Mouse (Mus musculus): Measurements from ENCODE around the gene Tex44.

DNA sequence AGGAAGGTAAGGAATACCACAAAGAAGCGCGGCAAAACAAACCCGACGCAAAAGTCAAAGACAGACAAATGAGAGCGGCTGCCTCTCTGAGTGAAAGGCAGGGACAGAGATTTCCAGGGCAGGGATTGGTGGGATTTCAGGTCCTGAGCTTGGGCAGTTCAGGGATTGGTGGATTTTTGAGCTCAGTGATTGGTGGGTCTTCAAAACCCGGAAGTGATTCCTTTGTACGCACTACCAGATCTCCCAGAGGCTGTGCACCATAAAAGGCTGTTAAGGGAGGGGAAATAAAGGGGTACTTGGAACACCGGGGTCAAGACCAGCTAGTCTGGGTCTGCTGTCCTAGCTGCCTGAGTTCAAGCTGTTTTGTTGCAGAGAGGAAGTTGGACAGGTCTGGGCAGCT lies 41.3 kb downstream of the Tex44 start:
- TF ChIP-seq CTCF (IDR thresholded peaks at IDR 0.05; ENCODE audit: control insufficient read depth, insufficient read depth, insufficient read length) (no peak), MYOG (IDR thresholded peaks at IDR 0.05; ENCODE audit: control insufficient read depth, extremely low read depth, insufficient read length) (no peak), MYOD1 (IDR thresholded peaks at IDR 0.05; ENCODE audit: control insufficient read depth, insufficient read length, low read depth) (no peak), FOSL1 (IDR thresholded peaks at IDR 0.05; ENCODE audit: insufficient read depth, low read length, poor library complexity, severe bottlenecking) (no peak), CEBPB (IDR thresholded peaks at IDR 0.05; ENCODE audit: low read depth) (no peak), USF1 (IDR thresholded peaks at IDR 0.05; ENCODE audit: low read depth) (no peak)
